Mouse (Mus musculus): Measurements from ENCODE around the gene Nalcn. TPM values are rescaled to one million over a fixed set of nuclear protein-coding genes. Genes with fewer than 3 reads are reported as not detected.

Gene Nalcn
- polyA plus RNA-seq (2014; fragmentation: Illumina TruSeq; extraction: RNeasy Lipid Tissue Mini Kit (QIAGEN cat#74804)), result 3.4 TPM

GRCm38 (mm10) chr14:123626501-123627179, at the start of gene Nalcn:
Gene Nalcn, minus strand, starts transcription at chr14:123627144.

GRCm38 (mm10) chr14:123659921-123660385, 33.0 kb upstream of the Nalcn start, which contains the start of gene Itgbl1:
Gene Itgbl1, plus strand, starts transcription at chr14:123659971.

Other genes with a start within 250 kb of the Nalcn start
- 10.9 TPM for gene Itgbl1, start 32.8 kb upstream of the Nalcn start, polyA plus RNA-seq (2014; fragmentation: Illumina TruSeq; extraction: RNeasy Lipid Tissue Mini Kit (QIAGEN cat#74804))

Data from ovary, adult 10 weeks (tissue).